Mouse (Mus musculus) thymus, postnatal 10 days (tissue): ENCODE data around the gene Gm12830.

Source experiments
- DNase-seq, 2 experiments: peaks; one replicate each; pipeline ENCODE4 v3.0.0; 2021; ENCODE audit warnings: low spot score in 2 of 2

Gm12830 gene

GRCm38 (mm10) chr4:114844600-114844999, 23.1 kb downstream of the Gm12830 start:
- DNase-seq: no peak

- DNase-seq: no peak
Measured at GRCm38 (mm10) chr4:114845622-114846021, 24.1 kb downstream of the Gm12830 start.

DNA sequence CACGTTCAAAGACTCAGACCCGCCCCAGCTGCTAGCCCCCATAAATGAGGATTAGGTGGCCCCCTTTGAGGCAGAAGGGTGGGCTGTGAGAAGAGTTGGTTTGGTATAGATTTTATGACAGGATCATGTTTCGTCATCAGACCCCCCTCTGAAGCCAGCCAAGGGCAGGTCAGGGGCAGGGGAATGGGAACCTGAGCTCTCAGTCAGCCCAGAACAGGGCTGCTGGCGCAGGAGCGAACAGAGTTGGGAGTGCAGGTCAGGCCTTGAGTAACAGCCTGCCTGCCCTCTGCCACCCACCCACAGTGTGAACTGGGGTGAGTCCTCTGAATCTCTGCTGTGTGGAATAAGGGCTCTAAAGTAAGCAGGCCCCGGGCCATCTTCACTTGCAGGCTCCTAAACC, 25.2 kb downstream of the Gm12830 start:
- no peak for DNase-seq

- no peak for DNase-seq
Measured at GRCm38 (mm10) chr4:114853968-114854367, 32.4 kb downstream of the Gm12830 start.

DNA sequence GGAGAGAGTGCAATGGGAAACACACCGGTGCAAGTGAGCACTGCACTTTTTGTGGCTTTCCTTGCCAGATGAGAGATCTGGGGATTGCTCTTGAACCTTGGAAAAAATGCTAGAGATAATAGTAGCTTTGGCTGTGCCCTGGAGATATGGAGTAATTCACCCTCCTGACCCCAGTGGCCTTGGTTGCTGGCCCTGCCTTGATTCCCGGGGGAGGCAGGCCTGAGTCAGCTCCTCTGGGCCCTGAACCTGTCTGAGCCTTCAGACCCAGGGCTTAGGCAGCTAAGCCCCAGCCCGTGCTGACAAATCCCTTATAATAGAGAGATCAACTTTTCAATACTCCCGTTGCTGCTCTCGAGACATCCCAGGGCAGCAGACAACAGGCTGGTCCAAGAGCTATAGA, 36.9 kb downstream of the Gm12830 start:
- DNase-seq: no peak

- no peak for DNase-seq
Measured at GRCm38 (mm10) chr4:114863166-114863565, 41.6 kb downstream of the Gm12830 start.

DNA sequence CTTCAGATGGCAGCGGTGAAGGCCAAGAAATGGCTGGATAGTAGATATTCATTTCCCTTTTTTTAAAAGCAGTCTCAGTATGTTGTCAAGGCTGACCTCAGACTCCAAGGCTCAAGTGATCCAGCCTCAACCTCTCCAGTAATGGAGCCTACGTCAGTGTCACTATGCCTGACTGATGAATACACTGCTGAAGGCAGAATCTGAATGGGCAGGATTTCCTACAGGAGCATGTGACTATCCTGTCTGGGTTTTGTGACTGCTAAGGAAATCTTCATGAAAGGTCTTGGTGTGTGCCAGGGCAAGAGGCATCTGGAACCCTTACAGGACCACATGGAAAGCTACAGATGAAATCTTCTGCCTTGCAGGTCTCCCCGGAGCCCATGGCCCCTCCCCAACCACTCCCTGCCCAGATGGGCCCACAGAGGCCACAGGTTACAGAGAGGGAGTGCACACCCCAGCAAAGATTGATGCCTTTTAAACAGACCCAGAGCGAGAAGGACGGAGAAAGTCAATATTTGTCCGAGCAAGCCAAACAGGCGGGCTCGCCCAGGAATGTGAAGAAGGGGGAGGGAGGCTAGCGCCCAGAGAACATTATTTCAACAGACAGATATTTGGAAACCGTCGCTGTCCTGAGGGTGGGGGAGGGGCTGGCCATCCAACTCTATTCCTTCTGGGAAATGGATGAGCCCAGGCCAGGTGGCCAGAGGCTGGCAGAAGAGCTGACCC, 48.4 kb downstream of the Gm12830 start:
- DNase-seq: no peak

DNA sequence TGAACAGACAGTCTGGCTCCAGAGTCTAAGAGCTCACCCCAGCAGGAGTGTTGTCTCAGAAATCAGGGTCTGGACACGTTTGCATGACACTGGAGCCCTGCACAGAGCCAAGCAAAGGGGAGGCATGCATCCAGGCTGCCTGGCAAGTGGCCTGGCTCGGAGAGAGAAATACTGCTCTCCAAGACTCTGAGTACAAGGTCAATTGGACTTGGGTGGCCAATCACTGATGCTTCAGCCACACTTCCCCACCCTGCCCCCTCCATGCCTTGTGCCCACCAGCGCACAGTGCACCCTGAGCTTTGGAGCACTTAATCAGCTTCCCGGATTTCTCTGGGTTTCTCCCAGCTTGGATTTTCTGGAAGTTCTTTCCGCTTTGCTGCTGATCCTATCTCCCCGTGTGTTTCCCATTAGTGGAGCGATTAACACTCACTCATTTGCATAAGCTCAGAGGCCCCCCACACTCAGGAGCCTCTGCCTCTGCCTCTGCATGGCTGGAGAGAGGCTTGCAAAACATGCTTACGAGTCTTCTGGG, 55.0 kb downstream of the Gm12830 start:
- DNase-seq: no peak

GRCm38 (mm10) chr4:114882232-114882631, 60.7 kb downstream of the Gm12830 start:
- DNase-seq: no peak

- no peak for DNase-seq
Measured at GRCm38 (mm10) chr4:114897853-114898252, 76.3 kb downstream of the Gm12830 start.

- no peak for DNase-seq
Measured at GRCm38 (mm10) chr4:114899885-114900284, 78.4 kb downstream of the Gm12830 start.

DNA sequence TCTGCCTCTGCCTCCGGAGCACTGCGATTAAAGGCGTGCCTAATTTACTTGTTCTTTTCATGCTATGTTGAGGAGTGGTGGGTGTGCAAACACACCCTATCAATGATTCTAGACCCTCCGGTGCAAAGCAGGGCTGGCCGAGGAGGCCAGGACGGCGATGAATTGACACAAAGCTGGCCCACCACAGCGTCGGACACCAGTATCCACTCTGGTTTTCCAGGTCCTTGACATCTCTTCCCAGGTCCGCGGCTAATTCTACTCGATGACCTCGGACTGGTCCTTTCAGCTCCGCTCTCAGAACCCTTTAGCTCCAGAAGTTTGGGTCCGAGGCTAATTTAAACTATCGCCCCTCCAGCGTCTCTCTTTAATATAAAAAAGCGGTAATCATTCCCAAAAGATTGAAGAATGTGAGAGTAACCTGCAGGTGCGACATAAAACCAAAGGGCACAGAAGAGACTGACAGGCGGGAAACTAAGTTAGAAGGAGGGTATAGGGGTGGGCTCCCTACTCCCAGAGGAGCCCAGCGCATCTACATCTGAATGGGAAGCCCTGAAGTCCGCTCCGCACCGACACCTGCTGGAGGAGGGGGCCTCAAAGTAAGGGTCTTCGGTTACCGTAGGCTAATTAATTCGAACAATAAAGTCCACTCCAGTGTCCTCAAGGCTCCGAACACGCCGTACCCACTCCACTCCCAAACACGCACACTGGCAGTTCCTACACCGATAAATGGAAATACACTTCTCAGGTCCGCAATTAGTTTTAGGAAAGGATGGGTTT, 79.5 kb downstream of the Gm12830 start:
- no peak for DNase-seq

DNA sequence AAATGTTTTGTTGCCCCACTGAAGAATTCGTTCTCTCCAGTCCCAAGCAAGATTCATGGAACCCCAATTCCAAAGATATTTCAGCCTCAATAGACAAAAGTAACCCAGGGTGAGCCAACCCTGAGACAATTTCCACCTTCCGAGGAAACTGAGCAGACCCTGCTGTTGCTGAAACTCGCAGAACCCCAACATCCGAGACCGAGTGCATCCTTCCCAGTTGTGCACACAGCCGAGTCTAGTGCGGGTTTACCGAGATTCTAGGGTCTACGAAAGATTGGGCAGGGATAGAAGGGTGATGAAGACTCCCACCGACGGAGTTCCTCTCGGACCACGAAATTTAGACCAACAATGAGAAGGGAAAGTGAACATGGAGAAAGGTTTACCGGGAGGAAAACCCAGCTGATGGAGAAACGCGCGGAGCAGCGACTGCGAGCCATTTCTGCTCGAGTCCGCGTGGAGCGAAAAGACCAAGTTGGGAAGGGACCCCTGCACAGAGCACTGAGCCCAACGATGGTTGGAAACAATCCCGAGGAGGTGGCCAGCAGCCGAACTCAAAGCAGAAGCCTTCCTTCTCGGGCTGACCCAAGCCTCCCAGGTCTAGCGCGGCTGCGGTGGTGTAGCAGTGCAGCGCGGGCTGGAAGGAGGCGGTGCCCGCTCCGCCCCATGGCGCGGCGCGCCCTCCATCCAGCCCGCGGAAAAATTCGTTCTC, 80.3 kb downstream of the Gm12830 start:
- DNase-seq: no peak

DNA sequence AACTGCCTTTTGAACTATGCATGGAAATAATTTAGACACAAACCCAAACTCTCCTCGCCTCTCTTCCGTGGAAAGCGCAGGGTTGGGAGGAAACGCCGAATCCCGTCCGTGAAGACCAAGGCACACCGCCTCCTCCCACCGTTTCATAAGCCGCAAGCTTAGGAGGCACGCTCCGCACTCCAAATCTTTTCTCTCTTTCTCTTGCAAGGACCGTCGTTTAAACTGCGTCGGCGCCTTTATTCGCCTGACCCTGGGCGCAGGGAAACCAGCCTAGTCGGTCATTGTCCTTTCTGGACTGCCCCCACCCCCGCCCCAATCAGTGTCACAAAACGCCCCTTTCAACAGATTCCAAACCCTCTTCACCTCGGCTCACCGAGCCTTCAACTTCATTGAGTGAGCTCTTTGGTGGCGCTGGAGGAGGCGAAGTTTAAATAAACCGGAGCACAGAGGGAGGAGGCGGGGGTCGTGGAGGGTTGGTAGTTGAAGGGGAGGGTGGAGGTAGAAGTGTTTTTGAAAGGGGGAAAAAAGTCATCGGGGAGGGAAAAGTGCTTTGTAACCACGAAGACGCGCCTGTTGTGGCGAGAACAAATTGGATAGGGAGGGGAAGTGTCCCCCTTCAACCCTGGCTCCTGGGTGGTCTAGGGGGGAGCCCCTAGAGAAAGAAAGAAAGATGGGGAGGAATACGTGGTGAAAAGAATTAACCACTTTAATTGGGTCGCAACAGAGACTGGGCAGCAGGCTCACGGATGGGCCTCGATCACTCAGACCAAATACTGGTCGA, 81.3 kb downstream of the Gm12830 start:
- no peak for DNase-seq

DNA sequence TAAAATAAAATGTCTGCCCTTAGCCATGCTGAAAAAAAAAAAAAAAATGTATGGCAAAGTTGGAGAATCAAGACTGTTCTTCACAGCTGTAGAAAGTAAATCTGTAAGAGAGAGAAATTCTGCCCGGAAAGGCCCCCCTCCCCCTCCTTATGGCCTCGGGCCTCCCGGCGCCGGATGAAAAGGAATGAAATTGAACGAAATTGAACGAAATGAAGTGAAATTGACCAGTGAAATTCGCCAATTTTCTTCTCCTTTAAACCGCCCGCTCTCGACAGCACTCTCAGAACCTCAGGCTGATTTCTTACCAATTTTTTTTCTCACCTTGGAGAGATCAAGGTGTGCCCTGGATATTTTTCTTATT, 81.9 kb downstream of the Gm12830 start:
- DNase-seq: no peak

DNA sequence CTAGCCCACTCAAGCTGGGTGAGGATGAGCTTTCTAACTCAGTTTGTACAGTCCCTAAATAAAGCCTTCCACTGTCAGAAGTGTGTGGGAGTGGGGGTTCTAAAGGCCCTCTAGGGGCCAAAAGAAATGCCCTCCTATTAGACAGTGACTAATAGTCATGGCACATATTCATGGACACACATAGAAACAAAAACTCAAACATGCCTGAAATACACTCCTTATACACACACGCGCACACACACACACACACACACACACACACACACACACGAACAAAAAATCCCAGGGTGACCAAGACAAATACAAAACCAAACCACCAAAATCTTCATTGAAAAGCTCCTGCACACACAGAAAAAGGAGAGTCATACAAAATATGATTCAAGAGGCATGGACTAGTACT, 84.0 kb downstream of the Gm12830 start:
- no peak for DNase-seq
